Comparison of ENCODE assay signal across 8 mouse cellular contexts in genomic region chr19:61151372-61151700, GRCm38 (mm10). TPM values are rescaled to one million over a fixed set of nuclear protein-coding genes. Genes with fewer than 3 reads are reported as not detected.
A peak's percentile ranks its signal among the peaks of the same experiment; 100 is the strongest.
DNase-seq lines count a peak whose midpoint lies in the region; ATAC-seq and TF ChIP-seq lines count a peak whose summit lies in the region.

No protein-coding gene starts in this region.

- no peaks in the 10 kb centered on the region for H3K27me3 ChIP-seq in heart, adult 2 months (ENCODE audit: control insufficient read depth, insufficient read depth, low read length)
- H3K27me3 ChIP-seq in heart, postnatal 0 days (ENCODE audit: control insufficient read depth, insufficient read depth, low read length): no peaks in the 10 kb centered on the region
- H3K27me3 ChIP-seq in stomach, postnatal 0 days (ENCODE audit: control insufficient read depth, insufficient read depth, low read length): no peaks in the 10 kb centered on the region

- peak overlapping the region; percentile 77 for H3K4me2 ChIP-seq in heart, postnatal 0 days (ENCODE audit: low read depth, low read length)
- H3K4me2 ChIP-seq in stomach, postnatal 0 days (replicated peaks; ENCODE audit: low read depth): peak overlapping the region; percentile 66

- no peak for TF ChIP-seq CTCF in heart, adult 2 months (IDR thresholded peaks at IDR 0.05)
- TF ChIP-seq CTCF in heart, postnatal 0 days (IDR thresholded peaks at IDR 0.05; ENCODE audit: low read depth): no peak
- no peak for TF ChIP-seq CTCF in stomach, postnatal 0 days (IDR thresholded peaks at IDR 0.05; ENCODE audit: low read depth)

- no peak for TF ChIP-seq EP300 in heart, adult 2 months (IDR thresholded peaks at IDR 0.05; ENCODE audit: insufficient read depth, low read depth, low read length)
- TF ChIP-seq EP300 in heart, postnatal 0 days (IDR thresholded peaks at IDR 0.05; ENCODE audit: low read depth): no peak
- TF ChIP-seq EP300 in stomach, postnatal 0 days (optimal IDR thresholded peaks at IDR 0.05): no peak

- DNase-seq in heart, adult 2 months: peak in 1 of 2 experiments; percentile 15
- DNase-seq in heart, adult 9 months (ENCODE audit: low spot score in 2 of 2): no peak
- peak; percentile 18 for DNase-seq in adrenal gland, postnatal 25 days
- DNase-seq in heart, postnatal 0 days (ENCODE audit: low spot score): no peak
- DNase-seq in kidney, postnatal 4 days: peak; percentile 37 to 54
- DNase-seq in stomach, postnatal 0 days (ENCODE audit: low spot score): peak; percentile 78
- DNase-seq in right cerebral cortex, postnatal 36 days (ENCODE audit: low spot score in 2 of 2): no peak

- H3K36me3 ChIP-seq in heart, adult 2 months (ENCODE audit: control insufficient read depth, insufficient read depth, low read length): no peaks in the 10 kb centered on the region
- H3K36me3 ChIP-seq in heart, postnatal 0 days (replicated peaks; ENCODE audit: control insufficient read depth, insufficient read depth, low read length): no peaks in the 10 kb centered on the region
- H3K36me3 ChIP-seq in stomach, postnatal 0 days (ENCODE audit: control insufficient read depth, insufficient read depth, low read length): no peaks in the 10 kb centered on the region

- no peaks in the 10 kb centered on the region for H3K9me3 ChIP-seq in heart, postnatal 0 days (replicated peaks; ENCODE audit: control insufficient read depth, low read length)
- no peaks in the 10 kb centered on the region for H3K9me3 ChIP-seq in stomach, postnatal 0 days (ENCODE audit: control insufficient read depth, low read length)

- no peak for TF ChIP-seq POLR2A in heart, adult 2 months (IDR thresholded peaks at IDR 0.05; ENCODE audit: insufficient read depth, low read depth, low read length)

- WGBS in heart, adult 2 months: 10% methylated on average over 8 of the region's 8 CpGs
- WGBS in heart, postnatal 0 days: 6% methylated on average over 8 of the region's 8 CpGs
- WGBS in stomach, postnatal 0 days: 5% methylated on average over 8 of the region's 8 CpGs

- H3K79me2 ChIP-seq in heart, adult 2 months (replicated peaks; ENCODE audit: control insufficient read depth, insufficient read depth, low read length): no peaks in the 10 kb centered on the region

- no peak overlapping the region for H3K27ac ChIP-seq in heart, adult 2 months
- no peak overlapping the region for H3K27ac ChIP-seq in heart, postnatal 0 days (ENCODE audit: low read depth)
- no peak overlapping the region for H3K27ac ChIP-seq in stomach, postnatal 0 days (replicated peaks)

- ATAC-seq in heart, postnatal 0 days (ENCODE audit: insufficient read depth, low read depth): no peak
- ATAC-seq in megakaryocyte-erythroid progenitor cell, adult 5-6 weeks (replicated peaks; ENCODE audit: low FRiP score, low TSS enrichment, poor library complexity, severe bottlenecking): peak; percentile 92
- peak; percentile 90 for ATAC-seq in stomach, postnatal 0 days (ENCODE audit: low FRiP score, low TSS enrichment)

- intact Hi-C loops in heart, adult 2 months (cut with DNase I): no loop called here

- H3K9ac ChIP-seq in heart, adult 2 months (ENCODE audit: low read depth, low read length): no peak overlapping the region
- peak overlapping the region; percentile 43; the same call in 1 of the 2 replicates for H3K9ac ChIP-seq in heart, postnatal 0 days (replicated peaks; ENCODE audit: low read depth, low read length)
- peak overlapping the region; percentile 54 for H3K9ac ChIP-seq in stomach, postnatal 0 days (ENCODE audit: low read length)

- H3K4me1 ChIP-seq in heart, adult 2 months (ENCODE audit: control insufficient read depth, insufficient read depth, low read length): no peaks in the 10 kb centered on the region
- peaks cover 2% of the 10 kb centered on the region; the same call in 1 of the 2 replicates for H3K4me1 ChIP-seq in heart, postnatal 0 days (ENCODE audit: control insufficient read depth, insufficient read depth)
- H3K4me1 ChIP-seq in stomach, postnatal 0 days (replicated peaks; ENCODE audit: control insufficient read depth, insufficient read depth): no peaks in the 10 kb centered on the region

- H3K4me3 ChIP-seq in heart, adult 2 months: peak overlapping the region; percentile 18; the same call in 1 of the 2 replicates
- H3K4me3 ChIP-seq in heart, postnatal 0 days (ENCODE audit: low read depth, low read length): peak overlapping the region; percentile 49
- H3K4me3 ChIP-seq in stomach, postnatal 0 days (ENCODE audit: low read depth, low read length): peak overlapping the region; percentile 42

RNA-seq across cellular contexts. Expression of gene Zfp950, which starts 10.7 kb away (rescaled TPM):
- total RNA-seq in heart, adult 2 months (2021): 10 to 100 TPM in 1 of 2 experiments, 1 to 10 TPM in 1; 7.3 to 10.5 TPM
- 4.7 and 10.2 TPM in 2 replicates for polyA plus RNA-seq in heart, adult 2 months (2012; rRNA removed)
- total RNA-seq in adrenal gland, postnatal 25 days (2021): 42.2 and 50.5 TPM in 2 replicates
- 9.5 and 12.5 TPM in 2 replicates for total RNA-seq in heart, postnatal 0 days (2014; rRNA removed; ENCODE audit: low replicate concordance)
- polyA plus RNA-seq in heart, postnatal 0 days (2015; fragmentation: Nextera tagmentation; extraction: Ambion mirVana): 18.7 and 22.5 TPM in 2 replicates
- 34.4 and 40.7 TPM in 2 replicates for total RNA-seq in megakaryocyte-erythroid progenitor cell, adult 5-6 weeks (2014; fragmentation: Nextera tagmentation)
- 27.7 and 48.3 TPM in 2 replicates for total RNA-seq in megakaryocyte-erythroid progenitor cell, adult 5-6 weeks (2017)
- 14.6 and 16.0 TPM in 2 replicates for polyA plus RNA-seq in stomach, postnatal 0 days (2015; fragmentation: Nextera tagmentation; extraction: Ambion mirVana)

RNA-seq across cellular contexts. Expression of gene Gm7102, which starts 24.8 kb away (rescaled TPM):
- under 1 TPM in 1 of 2 experiments, not detected in 1; 0.16 TPM for total RNA-seq in heart, adult 2 months (2021)
- polyA plus RNA-seq in heart, adult 2 months (2012; rRNA removed): not detected in 2 replicates
- 0.33 TPM in 1 of 2 replicates, not detected in the other for total RNA-seq in adrenal gland, postnatal 25 days (2021)
- 0.77 TPM in 1 of 2 replicates, not detected in the other for total RNA-seq in heart, postnatal 0 days (2014; rRNA removed; ENCODE audit: low replicate concordance)
- 0.15 TPM in 1 of 2 replicates, not detected in the other for polyA plus RNA-seq in heart, postnatal 0 days (2015; fragmentation: Nextera tagmentation; extraction: Ambion mirVana)
- 1.1 TPM in 1 of 2 replicates, not detected in the other for total RNA-seq in megakaryocyte-erythroid progenitor cell, adult 5-6 weeks (2014; fragmentation: Nextera tagmentation)
- not detected in 2 replicates for total RNA-seq in megakaryocyte-erythroid progenitor cell, adult 5-6 weeks (2017)
- polyA plus RNA-seq in stomach, postnatal 0 days (2015; fragmentation: Nextera tagmentation; extraction: Ambion mirVana): 0.07 and 0.13 TPM in 2 replicates

RNA-seq across cellular contexts. Expression of gene Gm6020, which starts 32.4 kb away (rescaled TPM):
- not detected for total RNA-seq in heart, adult 2 months (2021)
- polyA plus RNA-seq in heart, adult 2 months (2012; rRNA removed): not detected in 2 replicates
- total RNA-seq in adrenal gland, postnatal 25 days (2021): not detected in 2 replicates
- total RNA-seq in heart, postnatal 0 days (2014; rRNA removed; ENCODE audit: low replicate concordance): not detected in 2 replicates
- polyA plus RNA-seq in heart, postnatal 0 days (2015; fragmentation: Nextera tagmentation; extraction: Ambion mirVana): not detected in 2 replicates
- not detected in 2 replicates for total RNA-seq in megakaryocyte-erythroid progenitor cell, adult 5-6 weeks (2014; fragmentation: Nextera tagmentation)
- total RNA-seq in megakaryocyte-erythroid progenitor cell, adult 5-6 weeks (2017): not detected in 2 replicates
- polyA plus RNA-seq in stomach, postnatal 0 days (2015; fragmentation: Nextera tagmentation; extraction: Ambion mirVana): not detected in 2 replicates

Comparison
In these comparisons a context has a peak if more than half of its experiments do, and no peak if none do; other contexts are left out.
1. DNase-seq: peak in adrenal gland, postnatal 25 days (single experiment), kidney, postnatal 4 days (2 of 2) and stomach, postnatal 0 days (single experiment); none in heart, adult 9 months (0 of 2), heart, postnatal 0 days (single experiment) and right cerebral cortex, postnatal 36 days (0 of 2).
2. Peak in every context shown above with its lines, with median percentiles within 50 percentile points of each other: H3K4me3 ChIP-seq.